Mouse (Mus musculus): ENCODE measurements around the gene Mrpl44. TPM values are rescaled to one million over a fixed set of nuclear protein-coding genes. Genes with fewer than 3 reads are reported as not detected.
A peak's percentile ranks its signal among the peaks of the same experiment; 100 is the strongest.

The Mrpl44 gene
- 10 to 100 TPM; 26.1 to 29.9 TPM for total RNA-seq (2021)

DNA sequence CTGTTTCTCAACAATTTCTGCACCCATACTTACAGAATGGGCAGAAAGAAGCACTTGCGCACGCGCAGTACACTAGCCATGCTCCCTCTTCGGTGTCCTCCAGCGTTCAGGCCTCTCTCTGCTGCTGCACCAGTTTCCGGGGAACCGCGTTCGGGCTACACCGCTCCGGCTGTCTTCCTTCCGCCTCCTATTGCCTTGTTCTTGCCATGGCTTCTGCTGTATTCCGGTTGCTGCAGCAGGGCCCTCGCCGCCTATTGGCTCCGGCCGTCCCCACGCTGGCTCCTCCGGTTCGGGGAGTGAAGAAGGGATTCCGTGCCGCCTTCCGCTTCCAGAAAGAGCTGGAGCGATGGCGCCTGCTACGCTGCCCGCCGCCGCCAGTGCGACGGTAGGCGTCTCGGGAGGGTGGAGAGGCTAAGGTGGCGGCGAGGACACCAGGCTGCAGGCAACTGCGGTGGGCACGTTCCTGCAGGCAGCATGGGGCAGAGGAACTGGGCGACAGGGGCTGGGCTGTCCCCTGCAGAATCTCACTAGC is at the start of gene Mrpl44, which contains the start of gene Wdfy1:
Gene Mrpl44 (plus strand): TSS at position 92 of the 532 bp plus-strand sequence.
Gene Wdfy1 (minus strand): TSS at position 217 of the 532 bp plus-strand sequence.
- DNase-seq = peak; percentile 98 to 99

DNA sequence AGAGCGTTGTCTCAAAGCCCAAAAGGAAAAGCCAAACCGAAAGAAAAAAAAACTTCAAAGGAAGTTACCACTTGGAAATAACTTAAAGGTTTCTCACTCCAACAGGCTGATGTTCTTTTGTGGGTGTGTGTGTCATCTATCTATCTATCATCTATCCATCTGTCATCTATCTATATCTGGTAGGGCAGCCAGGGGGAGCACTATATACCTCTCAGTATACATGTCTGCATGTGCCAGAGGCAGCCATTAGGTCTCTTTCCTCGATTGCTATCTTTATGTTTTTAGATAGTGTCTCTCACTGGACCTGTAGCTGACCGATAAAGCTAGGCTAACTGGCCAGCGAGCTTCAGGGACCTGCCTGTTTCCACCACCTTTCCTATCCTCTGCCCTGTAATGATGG is 41.0 kb upstream of the Mrpl44 start:
- DNase-seq = no peak

DNA sequence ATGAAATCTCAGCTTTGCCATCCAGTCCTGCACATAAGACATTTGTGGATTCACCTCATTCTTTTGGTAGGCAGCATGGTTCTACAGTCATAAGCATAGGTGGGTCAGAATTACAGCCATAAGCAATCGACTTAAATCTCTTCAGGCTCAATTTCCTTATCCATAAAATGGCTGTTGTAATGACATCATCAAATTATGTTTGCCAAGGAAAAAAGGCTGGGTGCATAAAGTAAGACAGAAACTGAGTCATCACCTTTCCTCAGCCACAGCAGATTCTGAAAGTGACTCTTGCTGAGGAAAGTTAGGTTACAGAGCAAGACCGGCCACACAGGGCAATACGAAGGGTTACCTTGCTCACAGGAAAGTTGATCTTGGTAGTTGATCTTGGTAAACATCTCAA is 39.4 kb upstream of the Mrpl44 start:
- no peak for DNase-seq

DNA sequence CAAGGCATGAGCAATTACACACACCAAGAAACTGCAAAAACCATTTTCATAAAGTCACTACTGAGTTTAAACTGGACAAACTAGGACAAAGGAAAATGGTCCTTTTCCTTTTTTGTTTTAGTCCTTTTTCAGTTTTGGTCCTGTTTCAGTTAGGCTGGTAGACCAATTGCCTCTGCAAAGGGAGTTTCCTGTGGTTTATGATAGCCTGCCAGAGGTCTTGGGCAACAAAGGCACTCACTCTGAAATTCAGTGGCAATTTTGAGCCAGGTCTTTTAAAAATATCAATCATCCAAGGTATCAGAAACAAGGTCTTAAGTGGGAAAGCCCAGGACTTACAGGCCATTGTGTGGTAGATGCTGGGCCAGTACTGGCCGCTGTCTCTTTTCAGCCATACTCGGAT is 36.1 kb upstream of the Mrpl44 start:
- no peak for DNase-seq

DNA sequence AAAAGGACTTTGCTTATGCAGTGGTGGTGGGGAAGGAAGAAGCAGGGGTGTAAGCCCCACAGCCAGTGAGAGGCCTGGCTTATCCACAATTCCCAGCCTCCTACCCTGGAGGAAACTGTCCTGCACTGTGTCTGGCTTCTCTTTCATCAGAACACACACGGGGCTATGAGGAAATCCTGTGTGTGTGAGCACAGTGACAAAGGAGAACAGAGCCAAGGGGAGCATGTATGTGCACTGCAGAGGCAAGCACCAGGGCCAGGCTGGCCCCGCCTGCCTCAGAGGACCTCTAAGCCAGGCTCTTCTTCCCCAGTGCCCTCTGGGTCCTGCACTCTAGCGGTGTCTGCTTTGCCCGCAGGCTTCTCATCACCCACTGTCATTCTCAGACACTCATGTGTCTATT is 34.8 kb upstream of the Mrpl44 start:
- DNase-seq = no peak

DNA sequence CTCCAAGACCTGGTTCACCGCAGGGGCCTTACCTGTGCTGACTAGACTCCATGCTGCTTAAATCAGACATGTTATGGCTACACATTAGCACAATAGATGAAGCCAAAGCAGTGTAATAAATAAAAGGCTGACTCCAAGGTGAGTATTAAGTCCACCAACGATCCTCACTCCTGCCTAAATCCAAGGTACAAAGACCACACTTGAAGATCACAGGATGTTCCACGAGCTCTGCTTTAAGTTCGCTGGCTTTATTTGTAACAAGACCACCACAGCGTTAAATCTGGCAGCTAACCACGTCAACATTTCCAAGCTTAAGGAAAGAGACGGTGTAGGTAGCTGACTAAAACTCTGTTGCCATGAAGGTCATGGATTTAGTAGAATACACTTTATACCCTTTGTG is 32.9 kb upstream of the Mrpl44 start:
- DNase-seq = no peak

DNA sequence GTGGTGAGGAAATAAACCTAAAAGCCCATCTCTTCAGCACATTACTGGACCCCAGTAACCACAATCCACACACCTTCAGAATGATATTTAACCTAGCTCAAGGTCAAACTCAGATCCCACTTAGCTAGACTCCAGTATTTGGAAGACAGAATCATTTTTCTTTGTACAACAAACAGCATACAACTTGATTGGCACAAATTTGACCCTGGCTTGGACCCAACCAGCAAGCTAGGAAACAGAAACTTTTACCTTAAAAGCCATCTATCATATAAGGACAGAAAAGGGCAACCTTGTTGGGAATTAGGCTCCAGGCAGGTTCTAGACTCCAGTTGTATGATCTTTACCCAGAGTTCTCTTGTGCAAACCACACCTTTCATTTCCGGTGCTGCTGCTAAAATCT is 32.4 kb upstream of the Mrpl44 start:
- no peak for DNase-seq

DNA sequence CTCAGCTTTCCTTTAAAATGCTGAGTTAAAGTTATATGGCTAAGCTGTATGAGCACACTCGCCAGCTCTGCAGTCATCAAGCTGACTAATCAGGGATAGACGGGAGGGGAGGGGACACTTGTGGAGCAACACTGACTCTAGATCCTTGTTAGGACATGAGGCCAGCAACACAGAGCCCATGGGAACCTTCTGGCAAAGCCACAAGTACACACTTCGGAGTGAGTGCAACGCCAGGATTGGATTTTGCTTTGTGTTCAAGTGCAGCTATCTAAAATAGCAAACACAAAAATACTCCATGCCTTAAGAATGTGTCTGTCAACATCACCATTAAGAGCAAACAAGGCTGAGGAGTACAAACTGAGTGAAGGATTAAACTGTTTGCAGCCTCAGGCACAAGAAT is 29.8 kb upstream of the Mrpl44 start:
- no peak for DNase-seq

DNA sequence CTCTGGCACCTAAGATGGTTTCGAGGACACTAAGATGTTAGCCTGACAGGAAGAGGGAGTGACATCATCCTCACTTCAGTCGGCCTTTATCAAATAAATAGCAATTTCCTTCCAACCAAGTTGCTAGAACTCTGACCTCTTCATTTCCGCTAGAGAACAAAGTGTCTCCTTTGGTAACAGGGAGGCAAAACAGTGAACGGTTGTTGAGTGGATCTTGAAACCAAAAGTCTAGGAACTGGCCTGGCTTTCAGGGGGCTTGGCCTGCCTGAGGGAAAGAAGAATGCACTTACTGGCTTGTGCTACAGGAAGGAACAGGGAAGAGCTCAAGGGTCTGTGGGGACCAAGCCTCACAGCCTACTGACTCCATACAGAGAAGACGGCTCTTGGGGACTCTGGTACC is 24.6 kb upstream of the Mrpl44 start:
- no peak for DNase-seq

DNA sequence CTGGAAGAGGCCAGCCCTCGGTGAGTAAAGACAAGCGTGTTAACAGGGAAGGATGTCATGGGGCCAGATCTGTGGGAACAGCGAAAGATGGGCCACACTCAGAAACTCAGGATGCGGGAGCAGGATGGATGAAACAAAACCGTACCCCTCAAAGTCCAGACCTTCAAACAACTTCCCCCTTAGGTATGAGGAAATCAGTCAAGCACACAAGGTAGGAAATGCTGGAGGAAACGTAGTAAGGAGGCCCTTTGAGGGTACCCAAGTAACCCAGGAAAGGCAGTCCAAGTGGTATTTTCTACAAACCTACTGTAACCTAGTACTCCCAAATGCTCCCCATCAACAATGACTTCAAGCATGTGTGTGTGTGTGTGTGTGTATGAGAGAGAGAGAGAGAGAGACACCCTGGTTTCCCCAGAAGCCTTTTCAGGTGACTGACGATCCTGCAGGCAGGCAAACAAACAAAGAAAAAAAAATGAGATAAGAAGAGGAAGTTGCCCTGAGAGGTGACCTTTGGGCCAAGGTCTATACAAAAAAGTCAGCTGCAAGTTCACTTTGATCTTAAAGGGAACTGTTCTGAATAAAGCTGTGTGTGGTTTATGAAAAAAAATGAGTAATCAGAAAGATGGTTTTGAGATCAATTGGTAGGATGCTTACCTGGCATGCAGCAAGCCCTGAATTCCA is 23.7 kb upstream of the Mrpl44 start:
- no peak for DNase-seq

DNA sequence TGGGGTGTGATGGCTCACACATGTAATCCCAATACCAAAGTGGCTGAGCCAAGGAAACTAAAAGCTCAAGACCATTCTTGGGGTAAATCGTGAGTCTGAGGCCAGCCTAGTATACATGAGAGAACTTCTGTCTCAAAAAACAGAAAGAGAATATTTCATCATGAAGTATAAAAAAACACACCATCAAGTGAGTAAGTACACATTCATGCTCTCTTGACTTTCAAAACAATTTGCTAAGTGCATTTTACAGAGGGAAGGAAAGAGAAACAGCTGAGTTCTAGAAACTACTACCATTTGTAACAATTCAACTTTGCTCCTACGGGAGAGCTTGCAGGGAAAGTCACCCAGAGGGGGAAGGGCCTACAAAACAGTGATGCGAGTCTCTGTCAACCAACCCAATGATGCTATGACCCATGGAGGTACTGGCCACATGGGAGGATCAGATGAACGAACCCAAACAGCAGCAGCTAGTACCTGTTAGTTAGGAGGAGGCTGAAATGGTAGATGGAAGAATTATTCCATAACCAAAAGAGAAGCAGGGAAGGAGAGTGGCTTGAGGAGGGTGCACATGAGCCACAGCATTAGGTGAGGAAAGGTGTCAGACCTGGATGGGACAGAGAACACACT is 23.0 kb upstream of the Mrpl44 start:
- no peak for DNase-seq

DNA sequence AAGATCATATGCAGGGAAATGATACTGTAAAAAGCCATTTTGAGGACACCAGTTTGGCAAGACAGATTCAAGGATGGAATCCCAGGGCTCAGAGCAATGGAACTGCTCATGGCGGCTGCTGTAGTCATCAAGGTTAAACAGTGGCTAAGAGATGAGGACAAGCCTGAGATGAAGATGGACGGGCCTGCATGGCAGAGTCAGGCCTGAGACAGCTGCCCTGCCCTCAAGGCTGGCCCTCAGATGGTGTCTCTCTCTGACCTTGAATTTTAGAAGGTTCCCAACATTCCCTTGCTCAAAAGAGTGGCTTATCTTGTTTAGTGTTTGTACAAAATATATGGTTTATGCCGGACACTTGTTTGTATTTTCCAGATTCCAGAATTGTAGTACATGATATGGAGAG is 22.4 kb upstream of the Mrpl44 start:
- DNase-seq = no peak

DNA sequence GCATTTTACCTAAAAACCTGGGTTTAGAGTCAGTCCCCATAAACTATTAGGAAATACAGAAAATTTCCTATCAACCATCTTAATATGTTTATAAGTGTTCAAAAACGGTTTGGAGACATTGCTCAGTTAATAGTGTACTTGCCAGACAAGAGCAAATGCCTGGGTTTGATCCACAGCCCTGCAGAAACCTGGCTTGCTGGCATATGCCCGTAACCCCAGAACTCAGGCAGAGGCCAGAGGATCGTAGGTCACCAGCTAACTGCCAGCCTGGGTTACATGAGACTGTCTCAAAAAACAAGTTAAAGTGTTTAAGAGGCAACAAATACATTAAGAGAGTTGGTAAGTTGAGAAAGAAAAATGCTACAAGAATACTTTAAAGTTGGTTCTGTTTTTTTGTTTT is 20.9 kb upstream of the Mrpl44 start:
- no peak for DNase-seq

DNA sequence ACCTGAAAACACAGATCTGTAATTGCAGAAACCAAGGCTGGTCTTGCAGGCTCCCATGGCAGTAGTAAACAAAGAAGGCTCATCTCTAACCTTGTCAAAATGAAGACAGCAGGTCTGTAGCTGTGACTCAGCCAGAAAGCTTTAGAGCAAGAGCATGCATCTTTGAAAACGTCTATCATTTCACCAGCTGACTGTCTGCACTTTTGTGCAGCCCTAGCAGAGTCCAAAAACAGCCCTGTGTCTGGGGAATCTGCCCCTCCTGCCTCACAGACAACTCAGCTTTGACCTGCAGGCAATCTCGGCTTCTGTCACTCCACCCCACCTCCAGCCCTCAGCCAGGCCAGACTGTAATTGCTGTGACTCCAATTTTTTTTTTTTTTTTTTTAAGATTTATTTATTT is 20.4 kb upstream of the Mrpl44 start:
- DNase-seq = no peak

DNA sequence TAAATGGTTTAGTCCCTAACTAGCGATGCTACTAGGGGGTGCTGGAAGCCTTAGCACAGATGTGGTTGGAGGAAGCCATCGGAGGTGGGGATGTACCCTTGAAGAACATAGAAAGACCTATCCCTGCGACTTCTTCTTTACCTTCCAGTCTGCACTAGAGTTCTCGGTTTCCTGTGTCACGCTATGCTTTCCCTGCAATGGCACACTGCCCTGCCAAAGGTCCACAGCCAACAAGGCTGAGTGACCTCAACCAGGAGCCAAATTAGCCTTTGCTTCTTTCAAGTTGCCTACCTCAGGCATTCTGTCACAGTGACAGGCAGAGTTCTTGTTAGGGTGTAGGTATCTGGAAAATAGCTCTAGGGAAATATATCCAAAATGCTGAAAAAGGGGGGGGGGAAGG is 19.4 kb upstream of the Mrpl44 start:
- DNase-seq = no peak

DNA sequence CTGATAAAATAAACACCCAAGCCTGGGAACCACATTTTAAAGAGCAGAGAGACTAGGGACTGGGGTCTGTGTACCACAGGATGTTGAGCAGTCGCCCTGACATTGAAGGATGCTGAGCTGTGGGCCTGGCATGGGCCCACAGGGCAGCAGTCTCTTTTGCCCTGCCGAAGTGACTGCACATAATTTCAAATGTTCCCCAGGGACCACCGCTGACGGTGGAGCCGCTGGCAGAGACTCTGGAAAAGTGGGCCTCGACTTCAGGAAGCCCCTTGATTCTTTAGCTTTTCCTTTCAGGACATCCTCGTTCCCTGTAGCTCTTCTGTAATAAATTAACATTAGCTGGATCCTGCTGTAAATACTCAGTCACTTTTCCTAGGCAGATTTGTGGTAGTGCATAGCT is 18.7 kb upstream of the Mrpl44 start:
- DNase-seq = no peak

DNA sequence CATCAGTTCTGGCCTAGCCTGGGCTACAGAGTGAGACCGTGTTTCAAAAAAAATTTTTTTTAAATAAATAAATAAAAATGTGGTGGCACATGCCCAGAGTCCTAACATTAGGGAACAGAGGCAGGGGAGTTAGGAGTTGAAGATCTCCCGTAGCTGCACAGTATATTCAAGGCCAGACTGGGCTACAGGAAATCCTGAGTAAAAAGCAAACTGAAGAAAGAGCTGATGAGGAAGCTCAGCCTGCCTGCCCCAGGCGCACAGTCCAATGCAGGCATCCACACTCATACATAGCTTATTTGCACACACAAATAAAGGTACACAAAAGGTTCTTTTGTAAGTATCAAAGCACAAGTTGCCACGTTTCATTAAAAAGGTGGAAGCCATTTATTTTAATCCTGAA is 18.2 kb upstream of the Mrpl44 start:
- no peak for DNase-seq

DNA sequence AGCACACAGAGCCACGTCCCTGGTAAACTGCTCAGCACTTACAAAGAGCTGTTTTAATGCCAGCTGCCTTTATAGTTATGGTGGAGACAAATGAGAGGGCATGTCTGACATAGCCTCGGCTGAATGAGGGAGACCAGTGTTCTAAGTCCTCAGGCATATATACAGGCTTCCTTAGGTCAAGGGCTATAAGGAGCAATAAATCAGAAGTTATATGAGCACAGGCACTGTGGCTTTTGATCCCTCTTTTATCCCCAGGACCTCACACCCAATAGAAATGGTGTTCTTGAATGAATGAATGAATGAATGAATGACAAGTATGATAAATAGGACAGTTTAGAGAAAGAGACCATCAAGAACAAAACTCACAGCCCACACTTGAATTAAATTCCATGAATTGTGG is 16.8 kb upstream of the Mrpl44 start:
- no peak for DNase-seq

DNA sequence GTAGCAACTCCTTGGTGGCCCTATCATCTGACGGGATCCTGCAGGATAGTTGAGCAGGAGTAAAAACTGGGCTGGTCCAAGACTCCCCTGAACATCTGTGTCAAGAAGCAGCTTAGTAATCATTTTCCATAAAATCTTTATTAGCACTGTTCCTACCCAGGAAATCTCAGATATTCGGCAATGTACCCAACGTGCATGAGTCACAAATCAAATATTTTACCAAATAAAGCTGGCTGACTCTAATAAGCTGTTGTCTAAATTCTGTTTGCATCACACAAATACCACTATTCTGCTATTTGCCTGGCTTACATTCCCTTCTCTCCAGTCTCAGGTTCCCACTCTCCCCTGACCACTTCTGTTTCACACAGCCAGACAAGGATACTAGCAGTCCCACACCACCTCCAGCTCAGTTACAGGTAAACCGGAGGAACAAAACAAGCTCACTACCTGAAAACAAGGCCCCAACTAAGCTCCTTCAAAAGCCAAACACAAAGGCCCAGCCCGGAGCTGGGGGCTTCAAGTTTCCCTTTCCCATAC is 16.3 kb upstream of the Mrpl44 start:
- DNase-seq = no peak

DNA sequence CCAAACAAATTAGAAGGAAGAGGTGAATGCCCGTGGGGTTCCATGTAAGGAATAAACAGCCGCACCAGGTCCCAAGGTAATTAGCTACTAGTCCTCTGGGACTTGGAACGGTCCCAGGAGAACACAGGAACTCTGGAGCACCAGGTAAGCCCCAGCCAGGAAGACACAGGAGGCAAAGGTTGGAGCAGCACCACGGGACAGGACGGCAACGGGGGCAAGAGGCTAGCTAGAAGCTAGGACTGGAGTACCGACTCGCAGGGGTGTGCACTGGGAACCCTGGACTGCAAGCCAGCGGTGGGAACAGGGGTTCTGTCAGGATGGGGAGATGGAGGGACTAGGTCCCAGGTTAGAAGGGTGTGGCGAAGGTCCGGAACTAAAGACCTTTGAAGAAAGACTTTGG is 15.2 kb upstream of the Mrpl44 start:
- DNase-seq = no peak

DNA sequence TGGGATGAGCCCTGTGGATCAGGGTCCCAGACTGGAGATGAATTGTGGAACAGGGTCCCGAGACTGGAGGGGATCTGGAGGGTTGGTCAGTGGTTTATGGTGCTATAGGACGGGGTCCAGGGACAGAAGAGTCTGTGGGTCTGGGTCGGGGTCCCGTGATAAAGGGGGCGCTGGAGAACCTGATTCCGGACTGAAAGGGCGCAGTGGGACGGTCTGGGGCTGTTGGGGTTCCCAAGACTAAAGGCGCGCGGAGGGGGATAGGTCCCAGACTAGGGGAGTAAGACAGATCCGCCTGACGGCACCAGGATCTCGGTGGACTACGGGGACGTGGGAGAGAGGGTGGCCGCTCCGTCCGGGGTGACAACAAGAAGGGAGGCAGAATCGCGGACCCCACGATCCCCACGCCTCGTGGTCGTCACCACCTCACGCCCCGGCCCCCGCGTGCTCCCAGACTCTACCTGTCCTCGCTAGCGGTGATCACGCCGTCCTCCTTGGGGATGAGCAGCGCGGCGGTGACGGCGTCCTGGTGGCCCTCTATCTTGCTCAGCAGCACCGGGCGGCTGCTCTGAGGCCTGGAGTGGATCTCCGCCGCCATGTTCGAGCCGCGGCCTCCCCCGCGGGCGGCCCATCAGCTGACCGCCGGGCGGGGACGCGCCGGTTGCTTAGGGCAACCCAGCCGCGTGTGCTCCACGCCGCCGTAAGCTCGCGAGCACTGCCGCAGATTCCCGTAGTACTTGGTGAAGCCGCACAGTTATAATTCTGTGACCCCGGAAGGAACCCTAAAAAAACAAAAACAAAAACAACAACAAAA is 14.5 kb upstream of the Mrpl44 start:
- DNase-seq = peak; percentile 82 to 84

DNA sequence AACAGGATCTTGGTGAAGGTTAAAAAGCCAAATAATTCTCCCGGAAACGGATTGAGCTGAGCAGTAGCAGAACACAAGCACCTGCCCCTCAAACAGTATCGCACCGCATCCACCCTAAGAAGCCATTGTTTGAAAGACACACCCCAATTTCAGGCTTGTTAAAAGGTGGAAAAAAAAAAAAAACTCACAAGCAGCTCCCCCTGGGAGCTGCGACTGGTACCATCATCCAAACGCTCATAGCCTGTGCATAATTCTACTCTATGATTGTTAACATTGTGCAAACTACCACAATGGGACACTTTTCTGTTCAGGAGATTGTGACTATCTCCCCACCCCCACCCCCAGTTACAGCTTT is 13.9 kb upstream of the Mrpl44 start:
- DNase-seq = no peak
